ENCODE assay signal across 18 mouse cellular contexts in the genomic region with DNA sequence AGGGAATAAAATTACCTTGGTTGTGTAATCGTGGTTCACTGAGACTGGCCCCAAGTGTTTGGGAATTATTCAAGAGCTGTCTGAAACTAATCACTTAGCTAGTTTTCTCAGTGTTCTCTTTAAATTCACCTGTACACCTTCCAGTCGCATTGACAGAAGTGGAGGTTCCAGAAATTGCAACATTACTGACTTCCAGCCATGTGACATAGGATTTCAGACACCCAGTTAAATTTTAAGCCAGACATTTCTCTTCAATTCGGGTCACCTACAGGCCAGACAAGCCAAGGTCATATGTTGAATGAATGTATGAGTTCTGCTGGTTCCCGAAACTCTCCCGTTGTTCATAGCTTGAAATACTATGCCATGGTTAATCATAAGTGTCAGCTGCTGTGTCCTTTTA.
DNase-seq lines count a peak whose midpoint lies in the region; ATAC-seq lines count a peak whose summit lies in the region.
"Had no signal": no experiment of that assay in that cellular context is flagged by ENCODE, and none has a peak within 500 bp of the region (broad histone marks: within the 10 kb centered on the region; RNA-seq: fewer than 3 reads in every experiment).

No protein-coding gene starts in this region.

- H3K4me2 ChIP-seq in limb, embryonic 11.5 days (ENCODE audit: low read depth, severe bottlenecking) = no peak overlapping the region
- H3K4me2 ChIP-seq in kidney, embryonic 14.5 days (replicated peaks; ENCODE audit: low read depth, low read length) = no peak overlapping the region
- no peak overlapping the region for H3K4me2 ChIP-seq in liver, embryonic 16.5 days (ENCODE audit: low read depth, low read length)
- H3K4me2 ChIP-seq: heart, embryonic 15.5 days had no signal

- no peaks in the 10 kb centered on the region for H3K27me3 ChIP-seq in limb, embryonic 11.5 days (ENCODE audit: control insufficient read depth, insufficient read depth, low read length)
- H3K27me3 ChIP-seq in limb, embryonic 10.5 days (ENCODE audit: low read depth, poor library complexity, severe bottlenecking) = no peaks in the 10 kb centered on the region
- no peaks in the 10 kb centered on the region for H3K27me3 ChIP-seq in kidney, embryonic 14.5 days (ENCODE audit: control insufficient read depth, insufficient read depth, low read length)
- H3K27me3 ChIP-seq in liver, embryonic 16.5 days (ENCODE audit: control insufficient read depth, insufficient read depth, low read depth, low read length) = no peaks in the 10 kb centered on the region
- H3K27me3 ChIP-seq: heart, embryonic 15.5 days; Patski had no signal

- intact Hi-C loops in left cerebral cortex, postnatal 10 days (cut with DNase I) = no loop called here

- H3K9ac ChIP-seq in limb, embryonic 11.5 days (ENCODE audit: low read length) = no peak overlapping the region
- no peak overlapping the region for H3K9ac ChIP-seq in kidney, embryonic 14.5 days (ENCODE audit: low read depth, low read length)
- no peak overlapping the region for H3K9ac ChIP-seq in liver, embryonic 16.5 days (ENCODE audit: low read depth, low read length)
- H3K9ac ChIP-seq: heart, embryonic 15.5 days; liver, embryonic 14.5 days had no signal

- no peaks in the 10 kb centered on the region for H3K4me1 ChIP-seq in limb, embryonic 11.5 days (ENCODE audit: control insufficient read depth, insufficient read depth, low read length)
- H3K4me1 ChIP-seq in limb, embryonic 10.5 days = no peaks in the 10 kb centered on the region
- 0 out of 2 replicates have a peak, but pooled peaks cover 2% of the 10 kb centered on the region for H3K4me1 ChIP-seq in kidney, embryonic 14.5 days (ENCODE audit: control insufficient read depth, insufficient read depth, low read length)
- peaks cover 2% of the 10 kb centered on the region for H3K4me1 ChIP-seq in liver, embryonic 16.5 days (ENCODE audit: control insufficient read depth, low read depth, low read length)
- H3K4me1 ChIP-seq: heart, embryonic 15.5 days; hindbrain, embryonic 10.5 days had no signal

- no peak overlapping the region for H3K27ac ChIP-seq in limb, embryonic 11.5 days (replicated peaks; ENCODE audit: low read depth, low read length)
- H3K27ac ChIP-seq in limb, embryonic 10.5 days = no peak overlapping the region
- peak overlapping the region; percentile 42; the same call in 1 of the 2 replicates for H3K27ac ChIP-seq in kidney, embryonic 14.5 days (ENCODE audit: low read depth, low read length)
- peak overlapping the region; percentile 69 for H3K27ac ChIP-seq in liver, embryonic 16.5 days (ENCODE audit: low read length)
- H3K27ac ChIP-seq: heart, embryonic 15.5 days; hindbrain, embryonic 10.5 days; liver, embryonic 14.5 days had no signal

- DNase-seq in limb, embryonic 11.5 days (ENCODE audit: low spot score) = peak; percentile 16
- DNase-seq in limb, embryonic 10.5 days (ENCODE audit: low spot score) = no peak
- DNase-seq in fat pad, adult 2 months (ENCODE audit: extremely low read depth, low read depth, low spot score) = peak; percentile 50
- no peak for DNase-seq in left cerebral cortex, postnatal 10 days (ENCODE audit: extremely low spot score in 1 of 2, low spot score in 2 of 2)
- no peak for DNase-seq in urinary bladder, postnatal 14 days (ENCODE audit: low spot score)
- DNase-seq: cerebellum, postnatal 25 days; gastrocnemius, postnatal 25 days; layer of hippocampus, adult 9-11 months; right cerebral cortex, postnatal 25 days had no signal

- H3K9me3 ChIP-seq in limb, embryonic 11.5 days (ENCODE audit: control insufficient read depth, low read length) = no peaks in the 10 kb centered on the region
- H3K9me3 ChIP-seq in limb, embryonic 10.5 days (replicated peaks) = no peaks in the 10 kb centered on the region
- H3K9me3 ChIP-seq in kidney, embryonic 14.5 days (ENCODE audit: control insufficient read depth, low read length) = no peaks in the 10 kb centered on the region
- H3K9me3 ChIP-seq in liver, embryonic 16.5 days (replicated peaks; ENCODE audit: control insufficient read depth, low read length) = no peaks in the 10 kb centered on the region
- H3K9me3 ChIP-seq: heart, embryonic 15.5 days; hindbrain, embryonic 10.5 days had no signal

- no peak for ATAC-seq in limb, embryonic 11.5 days (ENCODE audit: insufficient number of reproducible peaks, low FRiP score, low TSS enrichment, low read depth)
- ATAC-seq in kidney, embryonic 14.5 days (ENCODE audit: low FRiP score, low TSS enrichment) = no peak
- peak; percentile 81 for ATAC-seq in liver, embryonic 16.5 days (ENCODE audit: low read depth)
- no peak for ATAC-seq in granulocyte monocyte progenitor cell, adult 5-6 weeks (replicated peaks; ENCODE audit: poor library complexity, severe bottlenecking)
- ATAC-seq: inflammation-experienced regulatory T-cells, adult 6 months; midbrain, embryonic 16.5 days; Patski had no signal

- no peaks in the 10 kb centered on the region for H3K36me3 ChIP-seq in limb, embryonic 11.5 days (ENCODE audit: control insufficient read depth, insufficient read depth, low read length)
- H3K36me3 ChIP-seq in limb, embryonic 10.5 days = no peaks in the 10 kb centered on the region
- no peaks in the 10 kb centered on the region for H3K36me3 ChIP-seq in kidney, embryonic 14.5 days (ENCODE audit: control insufficient read depth, insufficient read depth, low read length)
- no peaks in the 10 kb centered on the region for H3K36me3 ChIP-seq in liver, embryonic 16.5 days (ENCODE audit: control insufficient read depth, insufficient read depth)
- H3K36me3 ChIP-seq: heart, embryonic 15.5 days; hindbrain, embryonic 10.5 days had no signal

- no peak overlapping the region for H3K4me3 ChIP-seq in limb, embryonic 11.5 days (ENCODE audit: low read depth, low read length)
- no peak overlapping the region for H3K4me3 ChIP-seq in limb, embryonic 10.5 days
- no peak overlapping the region for H3K4me3 ChIP-seq in kidney, embryonic 14.5 days (ENCODE audit: low read length)
- H3K4me3 ChIP-seq in liver, embryonic 16.5 days (ENCODE audit: low read depth, low read length) = no peak overlapping the region
- H3K4me3 ChIP-seq: heart, embryonic 15.5 days; hindbrain, embryonic 10.5 days had no signal

- whole genome bisulfite sequencing in limb, embryonic 11.5 days = 86% methylated on average over 5 of the region's 5 CpGs
- WGBS in limb, embryonic 10.5 days = 84% methylated on average over 5 of the region's 5 CpGs
- WGBS in kidney, embryonic 14.5 days = 49% methylated on average over 5 of the region's 5 CpGs
- WGBS in liver, embryonic 16.5 days (ENCODE audit: insufficient replicate concordance) = 63% methylated on average over 5 of the region's 5 CpGs

Comparison
In these comparisons a context has a peak if more than half of its experiments do, and no peak if none do; other contexts are left out.
1. DNase-seq: peak in limb, embryonic 11.5 days (single experiment) and fat pad, adult 2 months (single experiment); none in limb, embryonic 10.5 days (single experiment), left cerebral cortex, postnatal 10 days (0 of 2) and urinary bladder, postnatal 14 days (single experiment).
2. H3K27ac ChIP-seq: peak in kidney, embryonic 14.5 days (single experiment) and liver, embryonic 16.5 days (single experiment); none in limb, embryonic 11.5 days (single experiment) and limb, embryonic 10.5 days (single experiment).